Mouse (Mus musculus): ENCODE measurements around the gene Ccnd2. TPM values are rescaled to one million over a fixed set of nuclear protein-coding genes. Genes with fewer than 3 reads are reported as not detected.

Gene Ccnd2
- polyA plus RNA-seq, 1 experiment from 2014 or later: 46.1 TPM

DNA sequence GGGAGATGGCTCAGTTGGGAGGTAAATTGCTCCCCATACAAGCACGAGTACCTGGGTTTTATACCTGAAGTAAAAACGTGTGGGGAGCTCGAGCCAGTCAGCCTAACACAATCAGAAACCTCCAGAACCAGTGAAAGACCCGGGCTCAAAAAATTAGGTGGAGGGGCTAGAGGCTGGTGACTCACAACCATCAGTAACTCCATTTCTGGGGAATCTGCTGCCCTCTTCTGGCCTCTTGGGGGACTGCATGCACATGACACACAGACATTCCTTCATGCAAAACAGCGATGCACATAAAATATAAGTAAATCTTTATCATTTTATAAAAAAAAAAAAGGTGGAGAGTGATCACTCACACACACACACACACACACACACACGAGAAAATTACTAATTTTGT, 46.9 kb downstream of the Ccnd2 start:
- Histone ChIP-seq H3K4me2 (ENCODE audit: low read depth, low read length) (no peak overlapping the region), H3K9me3 (replicated peaks; ENCODE audit: control insufficient read depth, low read length) (no peaks in the 10 kb centered on the region), H3K27ac (ENCODE audit: low read length) (no peak overlapping the region), H3K4me1 (ENCODE audit: control insufficient read depth, low read depth, low read length) (peaks cover 3% of the 10 kb centered on the region; the same call in 1 of the 2 replicates), H3K36me3 (ENCODE audit: control insufficient read depth, insufficient read depth) (no peaks in the 10 kb centered on the region), H3K27me3 (ENCODE audit: control insufficient read depth, insufficient read depth, low read depth, low read length) (peaks cover 9% of the 10 kb centered on the region; the same call in 1 of the 2 replicates), H3K4me3 (ENCODE audit: low read depth, low read length) (no peak overlapping the region), H3K9ac (ENCODE audit: low read depth, low read length) (no peak overlapping the region)
- 56% methylated on average over 6 of the region's 6 CpGs for WGBS (ENCODE audit: insufficient replicate concordance)
- ATAC-seq (ENCODE audit: low read depth): no peak

DNA sequence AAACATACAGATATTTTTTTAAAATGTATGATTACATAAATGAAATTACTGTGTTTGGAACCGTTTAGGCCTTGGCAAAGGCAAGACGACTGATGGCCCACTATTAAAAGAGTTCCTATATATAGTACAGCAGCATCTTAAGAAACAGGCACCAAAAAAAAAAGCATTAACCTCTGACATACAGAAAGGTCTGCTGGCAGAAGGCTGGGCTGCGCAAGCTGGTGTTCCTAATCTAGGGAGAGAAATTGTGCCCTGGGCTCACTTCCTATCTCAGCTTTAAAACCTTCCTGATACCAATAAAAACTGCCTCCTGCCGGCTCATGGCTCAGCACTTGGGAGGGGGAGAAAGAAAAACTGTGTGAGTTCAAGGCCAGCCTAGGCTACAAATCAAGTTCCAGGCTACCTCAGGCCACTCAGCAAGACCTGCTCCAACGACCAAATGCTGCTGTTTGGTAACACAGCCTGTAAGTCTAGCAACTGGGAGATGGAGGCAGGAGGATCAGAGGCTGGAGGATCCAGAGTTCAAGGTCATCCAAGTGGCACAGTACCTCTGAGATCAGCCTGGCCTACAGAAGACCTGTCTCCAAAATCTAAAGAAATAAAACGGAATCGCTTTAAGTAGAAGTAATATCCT, 47.5 kb downstream of the Ccnd2 start:
- no peaks in the 10 kb centered on the region for H3K9me3 ChIP-seq (replicated peaks; ENCODE audit: control insufficient read depth, low read length)
- no peak overlapping the region for H3K4me2 ChIP-seq (ENCODE audit: low read depth, low read length)
- no peaks in the 10 kb centered on the region for H3K36me3 ChIP-seq (ENCODE audit: control insufficient read depth, insufficient read depth)
- peaks cover under 1% of the 10 kb centered on the region; the same call in 1 of the 2 replicates for H3K4me1 ChIP-seq (ENCODE audit: control insufficient read depth, low read depth, low read length)
- H3K4me3 ChIP-seq (ENCODE audit: low read depth, low read length): no peak overlapping the region
- WGBS (ENCODE audit: insufficient replicate concordance): 59% methylated on average over 7 of the region's 7 CpGs
- no peak for ATAC-seq (ENCODE audit: low read depth)
- H3K27ac ChIP-seq (ENCODE audit: low read length): no peak overlapping the region
- peaks cover 7% of the 10 kb centered on the region; the same call in 1 of the 2 replicates for H3K27me3 ChIP-seq (ENCODE audit: control insufficient read depth, insufficient read depth, low read depth, low read length)
- H3K9ac ChIP-seq (ENCODE audit: low read depth, low read length): no peak overlapping the region

DNA sequence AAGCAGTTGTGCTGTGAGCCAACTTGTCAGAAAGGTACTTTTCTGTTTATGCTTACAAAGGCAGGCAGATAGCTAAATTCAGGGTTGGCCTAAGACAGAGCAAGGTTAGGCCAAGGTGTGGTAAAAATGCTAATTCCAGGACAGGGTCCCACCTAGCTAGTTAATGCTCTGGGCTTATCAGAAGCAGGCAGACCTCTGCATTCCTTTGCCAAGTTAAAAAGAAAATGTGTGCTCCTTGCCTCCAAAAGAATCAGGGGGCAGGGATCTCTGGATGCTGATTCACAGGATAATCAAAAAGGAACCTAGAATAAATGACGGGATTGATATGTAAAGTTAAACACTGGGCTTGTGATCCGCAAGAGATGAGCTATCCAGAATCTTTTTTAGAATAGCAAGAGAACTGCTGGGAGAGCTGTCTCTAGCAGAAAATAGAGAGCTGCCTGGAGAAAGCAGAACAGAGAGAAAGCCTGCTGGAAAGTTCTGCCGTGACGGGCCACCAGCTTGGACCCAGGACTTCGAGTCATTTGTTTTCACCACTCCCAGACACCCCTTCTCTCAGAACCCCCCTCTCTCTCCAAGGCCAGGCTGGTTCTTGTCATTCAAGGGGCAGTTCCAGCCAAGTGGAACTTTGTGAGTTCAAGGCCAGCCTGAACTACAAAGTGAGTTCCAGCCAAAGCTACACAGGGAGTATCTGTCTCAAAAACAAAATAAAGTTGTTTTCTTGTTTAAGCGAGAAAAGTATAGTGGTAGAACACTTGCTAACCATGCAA, 48.3 kb downstream of the Ccnd2 start:
- peaks cover 2% of the 10 kb centered on the region; the same call in 1 of the 2 replicates for H3K27me3 ChIP-seq (ENCODE audit: control insufficient read depth, insufficient read depth, low read depth, low read length)
- no peaks in the 10 kb centered on the region for H3K9me3 ChIP-seq (replicated peaks; ENCODE audit: control insufficient read depth, low read length)
- H3K9ac ChIP-seq (ENCODE audit: low read depth, low read length): no peak overlapping the region
- no peak overlapping the region for H3K4me3 ChIP-seq (ENCODE audit: low read depth, low read length)
- H3K4me1 ChIP-seq (ENCODE audit: control insufficient read depth, low read depth, low read length): no peaks in the 10 kb centered on the region
- H3K4me2 ChIP-seq (ENCODE audit: low read depth, low read length): no peak overlapping the region
- WGBS (ENCODE audit: insufficient replicate concordance): 69% methylated on average over 6 of the region's 6 CpGs
- H3K27ac ChIP-seq (ENCODE audit: low read length): no peak overlapping the region
- ATAC-seq (ENCODE audit: low read depth): no peak
- H3K36me3 ChIP-seq (ENCODE audit: control insufficient read depth, insufficient read depth): no peaks in the 10 kb centered on the region

DNA sequence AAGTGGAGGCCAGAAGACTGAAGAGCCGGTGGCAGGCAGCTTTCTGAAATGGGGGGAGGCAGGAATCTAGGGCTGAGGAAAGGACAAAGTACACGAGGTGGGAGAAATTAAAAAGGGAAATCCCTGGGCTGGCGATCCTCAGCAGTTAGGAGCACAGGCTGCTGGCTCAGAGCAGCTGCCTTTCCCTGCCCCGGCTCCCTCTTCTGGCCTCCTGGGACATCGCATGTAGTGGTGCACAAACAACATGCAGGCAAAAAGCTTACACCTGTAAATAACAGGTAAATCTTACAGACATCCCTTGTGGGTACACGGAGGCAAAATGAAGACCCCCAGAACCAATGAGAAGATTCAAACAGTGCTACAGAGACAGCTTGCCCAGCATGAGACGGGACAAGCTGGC, 57.4 kb downstream of the Ccnd2 start:
- ATAC-seq (ENCODE audit: low read depth): no peak
- Histone ChIP-seq H3K27ac (ENCODE audit: low read length) (no peak overlapping the region), H3K27me3 (ENCODE audit: control insufficient read depth, insufficient read depth, low read depth, low read length) (no peaks in the 10 kb centered on the region), H3K4me2 (ENCODE audit: low read depth, low read length) (no peak overlapping the region), H3K4me1 (ENCODE audit: control insufficient read depth, low read depth, low read length) (no peaks in the 10 kb centered on the region), H3K9ac (ENCODE audit: low read depth, low read length) (no peak overlapping the region), H3K9me3 (replicated peaks; ENCODE audit: control insufficient read depth, low read length) (no peaks in the 10 kb centered on the region), H3K4me3 (ENCODE audit: low read depth, low read length) (no peak overlapping the region), H3K36me3 (ENCODE audit: control insufficient read depth, insufficient read depth) (no peaks in the 10 kb centered on the region)
- WGBS (ENCODE audit: insufficient replicate concordance): 56% methylated on average over 7 of the region's 7 CpGs

DNA sequence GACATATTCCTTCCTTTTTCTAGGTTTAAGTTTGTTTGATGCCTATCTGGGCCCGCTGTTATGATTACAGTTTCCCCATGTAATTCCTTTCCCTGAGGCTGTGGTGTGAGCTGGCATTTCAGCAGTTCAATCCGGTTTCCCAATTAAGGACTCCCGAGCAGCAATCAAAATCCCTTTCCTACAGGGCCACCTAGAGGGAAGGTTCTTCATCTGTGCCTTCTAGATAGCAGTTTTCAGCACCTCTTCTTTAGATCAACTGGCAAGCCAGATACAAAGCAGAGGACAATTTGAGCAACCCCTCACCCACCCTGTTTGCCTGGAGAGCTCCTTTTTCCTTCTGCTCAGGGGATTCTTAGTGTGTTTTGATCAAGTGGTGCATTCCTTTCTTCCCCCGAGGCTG, 65.3 kb downstream of the Ccnd2 start:
- no peak overlapping the region for H3K27ac ChIP-seq (ENCODE audit: low read length)
- H3K27me3 ChIP-seq (ENCODE audit: control insufficient read depth, insufficient read depth, low read depth, low read length): no peaks in the 10 kb centered on the region
- WGBS (ENCODE audit: insufficient replicate concordance): 54% methylated on average over 4 of the region's 4 CpGs
- no peak overlapping the region for H3K4me3 ChIP-seq (ENCODE audit: low read depth, low read length)
- no peak overlapping the region for H3K9ac ChIP-seq (ENCODE audit: low read depth, low read length)
- H3K36me3 ChIP-seq (ENCODE audit: control insufficient read depth, insufficient read depth): no peaks in the 10 kb centered on the region
- no peak overlapping the region for H3K4me2 ChIP-seq (ENCODE audit: low read depth, low read length)
- H3K9me3 ChIP-seq (replicated peaks; ENCODE audit: control insufficient read depth, low read length): no peaks in the 10 kb centered on the region
- no peaks in the 10 kb centered on the region for H3K4me1 ChIP-seq (ENCODE audit: control insufficient read depth, low read depth, low read length)
- ATAC-seq (ENCODE audit: low read depth): no peak

DNA sequence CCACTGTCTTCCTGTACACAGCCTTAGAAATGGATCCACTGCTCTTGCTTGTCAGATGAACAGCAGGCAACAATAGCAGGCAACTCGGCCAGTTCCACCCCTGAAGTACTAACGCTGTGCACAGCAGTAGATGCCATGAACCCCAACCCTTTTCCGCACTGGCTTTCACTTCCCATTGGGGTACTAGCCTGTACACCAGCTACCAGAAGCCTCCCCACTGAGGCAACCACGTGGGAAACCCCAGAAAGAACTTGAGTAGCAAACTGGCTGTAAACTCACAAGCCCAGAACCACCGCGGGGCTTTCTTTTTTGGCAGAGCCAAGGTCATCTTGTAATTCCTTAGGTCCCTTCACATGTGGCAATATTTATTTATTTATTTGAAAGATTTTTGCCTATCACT, 70.2 kb downstream of the Ccnd2 start:
- Histone ChIP-seq H3K36me3 (ENCODE audit: control insufficient read depth, insufficient read depth) (no peaks in the 10 kb centered on the region), H3K9me3 (replicated peaks; ENCODE audit: control insufficient read depth, low read length) (no peaks in the 10 kb centered on the region), H3K9ac (ENCODE audit: low read depth, low read length) (no peak overlapping the region), H3K4me2 (ENCODE audit: low read depth, low read length) (no peak overlapping the region), H3K4me3 (ENCODE audit: low read depth, low read length) (no peak overlapping the region), H3K27me3 (ENCODE audit: control insufficient read depth, insufficient read depth, low read depth, low read length) (peaks cover 17% of the 10 kb centered on the region), H3K27ac (ENCODE audit: low read length) (no peak overlapping the region), H3K4me1 (ENCODE audit: control insufficient read depth, low read depth, low read length) (no peaks in the 10 kb centered on the region)
- 58% methylated on average over 6 of the region's 6 CpGs for WGBS (ENCODE audit: insufficient replicate concordance)
- ATAC-seq (ENCODE audit: low read depth): no peak

DNA sequence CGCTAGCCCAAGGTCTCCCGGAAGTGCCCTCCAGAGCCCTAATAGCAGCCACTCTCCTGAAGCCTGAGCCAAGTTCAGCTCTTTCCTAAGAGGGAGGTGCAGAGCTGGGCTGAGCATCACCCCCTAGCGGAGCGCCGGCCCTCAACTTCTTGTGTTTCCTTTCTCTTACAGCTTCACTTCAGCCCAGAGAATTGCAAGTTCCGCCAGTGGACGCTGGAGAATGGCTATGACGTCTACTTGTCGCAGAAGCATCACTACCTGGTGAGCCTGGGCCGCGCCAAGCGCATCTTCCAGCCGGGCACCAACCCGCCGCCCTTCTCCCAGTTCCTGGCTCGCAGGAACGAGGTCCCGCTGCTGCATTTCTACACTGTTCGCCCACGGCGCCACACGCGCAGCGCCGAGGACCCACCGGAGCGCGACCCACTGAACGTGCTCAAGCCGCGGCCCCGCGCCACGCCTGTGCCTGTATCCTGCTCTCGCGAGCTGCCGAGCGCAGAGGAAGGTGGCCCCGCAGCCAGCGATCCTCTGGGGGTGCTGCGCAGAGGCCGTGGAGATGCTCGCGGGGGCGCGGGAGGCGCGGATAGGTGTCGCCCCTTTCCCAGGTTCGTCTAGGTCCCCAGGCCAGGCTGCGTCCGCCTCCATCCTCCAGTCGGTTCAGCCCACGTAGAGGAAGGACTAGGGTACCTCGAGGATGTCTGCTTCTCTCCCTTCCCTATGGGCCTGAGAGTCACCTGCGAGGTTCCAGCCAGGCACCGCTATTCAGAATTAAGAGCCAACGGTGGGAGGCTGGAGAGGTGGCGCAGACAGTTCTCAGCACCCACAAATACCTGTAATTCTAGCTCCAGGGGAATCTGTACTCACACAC, 71.9 kb downstream of the Ccnd2 start:
- Histone ChIP-seq H3K9me3 (replicated peaks; ENCODE audit: control insufficient read depth, low read length) (no peaks in the 10 kb centered on the region), H3K4me3 (ENCODE audit: low read depth, low read length) (peak overlapping the region; percentile 34), H3K9ac (ENCODE audit: low read depth, low read length) (no peak overlapping the region), H3K4me1 (ENCODE audit: control insufficient read depth, low read depth, low read length) (no peaks in the 10 kb centered on the region), H3K4me2 (ENCODE audit: low read depth, low read length) (peak overlapping the region; percentile 53), H3K36me3 (ENCODE audit: control insufficient read depth, insufficient read depth) (no peaks in the 10 kb centered on the region), H3K27me3 (ENCODE audit: control insufficient read depth, insufficient read depth, low read depth, low read length) (peaks cover 17% of the 10 kb centered on the region), H3K27ac (ENCODE audit: low read length) (no peak overlapping the region)
- whole genome bisulfite sequencing (ENCODE audit: insufficient replicate concordance): 3% methylated on average over 59 of the region's 59 CpGs
- no peak for ATAC-seq (ENCODE audit: low read depth)
